Mouse (Mus musculus) E14TG2a.4 (cell line): Measurements from ENCODE around the gene Pkp4.

Experiments used
- CTCF ChIP-seq: conservative IDR thresholded peaks from 2 replicates; pipeline ENCODE4 v1.5.1; 2014; ENCODE audit warnings: low read length
- POU5F1 ChIP-seq: IDR thresholded peaks from 2 replicates; pipeline ENCODE4 v1.6.1; 2014; ENCODE audit warnings: low read length, borderline replicate concordance

- TF ChIP-seq CTCF: no peak
- TF ChIP-seq POU5F1: no peak
These were observed 224.7 kb downstream of the Pkp4 start for GRCm38 (mm10) chr2:59385211-59385935.
